Mouse (Mus musculus) olfactory bulb, adult 2 months (tissue): Measurements from ENCODE around the gene Mgat5.

ENCODE experiments used
- CTCF ChIP-seq: fragments of 200-500 bp; IDR thresholded peaks from 2 replicates; pipeline ENCODE4 v1.5.1; 2012; ENCODE audit warnings: low read depth, mild to moderate bottlenecking, low read length, moderate library complexity; ENCODE audit not compliant: insufficient read depth
- POLR2A ChIP-seq: fragments of 200-500 bp; IDR thresholded peaks from 2 replicates; pipeline ENCODE4 v1.6.1; 2012; ENCODE audit warnings: mild to moderate bottlenecking, low read depth, low read length, moderate library complexity; ENCODE audit not compliant: insufficient read depth

DNA sequence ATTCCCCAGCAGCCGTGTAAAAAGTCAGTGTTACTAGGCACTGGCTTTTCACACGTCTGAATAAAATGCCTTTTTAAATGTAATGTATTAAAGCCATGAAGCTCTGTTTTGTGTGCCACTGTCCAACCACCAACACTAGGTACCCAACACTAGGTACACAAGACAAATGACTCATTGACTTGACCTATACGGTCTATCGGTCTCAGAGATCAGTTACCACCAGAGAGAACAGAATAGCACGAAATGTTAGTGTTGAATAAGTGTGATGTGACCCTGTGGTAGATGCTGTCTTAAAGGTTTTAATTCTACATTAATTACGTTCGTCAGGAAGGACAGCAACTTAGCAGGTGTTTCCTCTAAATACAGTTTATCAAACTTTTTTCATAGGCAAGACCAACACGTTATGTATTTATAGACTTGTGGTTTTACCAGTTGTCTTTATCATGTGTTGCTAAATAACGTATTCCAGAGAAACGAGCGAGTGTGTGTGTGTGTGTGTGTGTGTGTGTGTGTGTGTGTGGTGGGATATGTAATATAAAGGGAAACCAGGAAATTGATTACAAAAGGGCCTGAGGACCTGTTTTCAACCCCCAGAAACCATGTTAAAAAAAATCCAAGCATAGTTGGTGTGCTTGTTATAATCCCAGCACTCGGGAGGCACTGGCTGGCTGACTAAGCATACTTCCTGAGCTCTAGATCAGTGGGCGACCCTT, 104.3 kb downstream of the Mgat5 start:
- TF ChIP-seq POLR2A: no peak
- TF ChIP-seq CTCF: no peak
